Mouse (Mus musculus) left cerebral cortex, postnatal 4 days (tissue): Measurements from ENCODE around the gene Nt5dc1. TPM values are rescaled to one million over a fixed set of nuclear protein-coding genes. Genes with fewer than 3 reads are reported as not detected.

ENCODE experiments used
- DNase-seq: peaks from one replicate; pipeline ENCODE4 v3.0.0-alpha.2; 2022
- intact Hi-C: fragments of 180-260 bp; cut with DNase I; formaldehyde crosslinking; loops from one replicate; pipeline ENCODE4 v1.15.1; 2025
- total RNA-seq, 2 experiments: library from RNA; stranded (reverse); gene quantifications; 2 replicates each; pipeline ENCODE4 v1.2.3; 2021

Nt5dc1 gene
- total RNA-seq, 2 experiments from 2014 or later: 2.3 to 2.7 TPM

DNA sequence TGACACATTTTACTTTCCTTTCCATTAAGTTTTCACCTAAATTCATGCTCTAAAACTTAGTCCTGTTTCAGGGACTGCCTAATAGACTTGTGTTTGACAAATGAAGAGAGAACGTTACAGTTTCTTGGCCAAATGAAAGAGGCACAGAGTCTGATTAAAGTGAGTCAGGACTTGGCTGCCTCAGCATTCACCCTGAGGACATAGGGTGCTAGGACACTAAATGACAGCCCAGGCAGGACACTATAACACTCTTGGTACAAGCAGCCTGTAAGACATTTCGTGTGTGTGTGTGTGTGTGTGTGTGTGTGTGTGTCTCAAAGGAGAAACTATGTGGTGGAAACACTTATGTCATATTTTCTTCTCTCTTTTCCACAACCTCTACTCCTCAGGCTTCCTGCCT, 172.2 kb downstream of the Nt5dc1 start:
- no peak for DNase-seq
- intact Hi-C loops: no loop called here

- no peak for DNase-seq
- intact Hi-C loops: no loop called here
Measured at GRCm38 (mm10) chr10:34244745-34245144, 173.6 kb downstream of the Nt5dc1 start.

GRCm38 (mm10) chr10:34238536-34238935, 179.8 kb downstream of the Nt5dc1 start:
- intact Hi-C loops: no loop called here
- no peak for DNase-seq

Other genes starting within 250 kb of the Nt5dc1 start
- 10 to 100 TPM; 14.8 to 14.9 TPM for gene Dse, start 210.8 kb downstream of the Nt5dc1 start, total RNA-seq
- gene Tspyl1, start 136.4 kb downstream of the Nt5dc1 start, total RNA-seq: 10 to 100 TPM; 85.4 to 87.0 TPM
- gene Tspyl4, start 121.1 kb downstream of the Nt5dc1 start, total RNA-seq: 100 to 1,000 TPM; 232 to 256 TPM
- gene Col10a1, start 28.6 kb downstream of the Nt5dc1 start, total RNA-seq: under 1 TPM in 1 of 2 experiments, not detected in 1; 0.10 TPM
- gene Frk, start 64.8 kb upstream of the Nt5dc1 start, total RNA-seq: under 1 TPM; 0.48 to 0.70 TPM